Mouse (Mus musculus) A20 (cell line): ENCODE data around the gene Col4a3.

Experiments used
- DNase-seq: peaks from one replicate; pipeline ENCODE4 v3.0.0-alpha.2; 2011; ENCODE audit warnings: low read depth, low spot score

Col4a3 gene

DNA sequence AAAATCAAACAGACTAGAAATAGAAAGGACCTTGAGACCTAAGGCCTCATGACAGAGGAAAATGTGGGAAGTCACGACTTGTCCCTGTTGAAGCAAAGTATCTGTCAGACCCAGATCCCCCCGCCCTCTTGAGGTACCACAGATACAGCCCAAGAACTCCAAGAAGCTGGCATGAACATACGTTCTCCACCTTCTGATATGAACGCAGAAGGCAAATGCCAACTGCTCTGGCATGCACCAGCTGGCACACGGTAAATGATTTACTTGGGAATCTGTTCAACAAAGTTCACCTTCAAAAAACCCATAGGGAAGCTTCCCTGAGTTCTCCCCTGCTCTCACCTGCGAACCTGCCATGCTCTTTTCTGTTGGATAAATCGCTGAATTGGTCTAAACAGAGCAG is 19.1 kb downstream of the Col4a3 start:
- DNase-seq: no peak

GRCm38 (mm10) chr1:82608646-82609262 is 22.0 kb downstream of the Col4a3 start:
- DNase-seq: no peak

GRCm38 (mm10) chr1:82612061-82612660 is 25.4 kb downstream of the Col4a3 start:
- no peak for DNase-seq

GRCm38 (mm10) chr1:82618001-82618400 is 31.3 kb downstream of the Col4a3 start:
- DNase-seq: no peak

- DNase-seq: no peak
These were observed 31.9 kb downstream of the Col4a3 start for GRCm38 (mm10) chr1:82618592-82618991.

GRCm38 (mm10) chr1:82619981-82620380 is 33.3 kb downstream of the Col4a3 start:
- DNase-seq: no peak

- no peak for DNase-seq
These were observed 38.2 kb downstream of the Col4a3 start for GRCm38 (mm10) chr1:82624934-82625333.

- no peak for DNase-seq
These were observed 38.8 kb downstream of the Col4a3 start for GRCm38 (mm10) chr1:82625474-82625873.

DNA sequence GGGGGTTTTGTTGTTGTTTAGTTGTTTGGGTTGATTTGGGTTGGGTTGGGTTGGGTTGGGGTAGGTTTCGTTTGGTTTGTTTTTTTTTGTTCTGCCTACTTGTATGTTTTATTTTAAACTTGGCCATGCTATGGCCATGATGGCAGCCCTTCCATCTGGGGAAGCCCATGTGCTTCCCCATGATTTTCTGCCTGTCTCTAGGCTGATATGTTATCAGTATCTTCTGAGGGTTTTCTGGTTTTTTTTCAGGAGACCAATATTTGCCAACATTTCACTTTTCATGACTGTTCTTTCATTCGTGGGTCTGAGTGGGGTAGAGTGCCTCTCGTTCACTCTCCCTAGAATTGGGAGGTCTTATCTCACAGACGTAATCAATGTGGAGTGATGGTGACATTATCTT is 40.9 kb downstream of the Col4a3 start:
- no peak for DNase-seq

DNA sequence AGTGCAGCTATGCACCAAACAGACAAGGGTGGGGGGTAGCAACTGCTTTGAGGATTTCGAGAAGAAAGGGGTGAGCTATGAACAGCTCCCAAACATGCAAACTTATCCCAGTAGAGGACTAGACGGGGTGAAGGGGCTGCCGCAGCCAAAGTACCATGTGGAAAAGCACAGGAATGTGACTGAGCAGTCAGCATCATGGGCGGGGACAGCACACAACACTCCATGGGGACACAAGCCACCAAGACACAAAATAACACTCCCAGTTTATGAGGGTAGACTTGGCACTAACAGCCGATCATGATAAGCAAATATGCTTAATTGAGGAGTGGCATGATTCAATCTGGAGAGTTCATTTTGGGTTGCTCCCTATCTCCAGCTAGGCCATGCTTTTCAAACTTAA is 42.8 kb downstream of the Col4a3 start:
- no peak for DNase-seq

DNA sequence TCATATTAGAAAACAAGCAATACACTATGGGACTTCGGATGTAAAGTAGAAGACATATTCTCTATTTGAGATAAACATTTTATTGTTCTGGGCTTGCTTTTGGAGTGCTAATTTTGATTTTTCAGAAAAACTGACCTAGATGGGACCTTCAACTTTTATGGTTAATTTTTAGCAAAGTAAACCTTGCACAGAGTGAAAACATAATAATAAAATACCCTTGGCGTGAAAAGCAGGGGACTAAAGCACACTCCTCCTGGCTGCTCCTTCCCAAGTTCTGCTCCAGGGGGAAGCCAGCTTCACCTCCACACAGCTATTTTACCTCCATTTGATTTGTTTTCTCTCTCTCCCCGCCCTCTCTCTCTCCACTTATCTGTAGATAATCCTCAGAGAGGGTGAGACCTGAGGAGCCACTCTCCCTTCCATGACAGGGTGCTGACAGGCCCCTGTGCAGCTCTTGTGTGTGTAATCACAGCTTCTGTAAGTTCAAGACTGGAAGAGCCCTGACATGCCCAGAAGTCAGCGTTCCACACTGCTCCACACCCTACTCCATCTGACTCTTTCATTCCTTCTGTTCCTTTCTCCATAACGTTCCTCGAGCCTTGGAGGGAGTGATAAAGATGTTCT is 44.6 kb downstream of the Col4a3 start:
- DNase-seq: no peak

DNA sequence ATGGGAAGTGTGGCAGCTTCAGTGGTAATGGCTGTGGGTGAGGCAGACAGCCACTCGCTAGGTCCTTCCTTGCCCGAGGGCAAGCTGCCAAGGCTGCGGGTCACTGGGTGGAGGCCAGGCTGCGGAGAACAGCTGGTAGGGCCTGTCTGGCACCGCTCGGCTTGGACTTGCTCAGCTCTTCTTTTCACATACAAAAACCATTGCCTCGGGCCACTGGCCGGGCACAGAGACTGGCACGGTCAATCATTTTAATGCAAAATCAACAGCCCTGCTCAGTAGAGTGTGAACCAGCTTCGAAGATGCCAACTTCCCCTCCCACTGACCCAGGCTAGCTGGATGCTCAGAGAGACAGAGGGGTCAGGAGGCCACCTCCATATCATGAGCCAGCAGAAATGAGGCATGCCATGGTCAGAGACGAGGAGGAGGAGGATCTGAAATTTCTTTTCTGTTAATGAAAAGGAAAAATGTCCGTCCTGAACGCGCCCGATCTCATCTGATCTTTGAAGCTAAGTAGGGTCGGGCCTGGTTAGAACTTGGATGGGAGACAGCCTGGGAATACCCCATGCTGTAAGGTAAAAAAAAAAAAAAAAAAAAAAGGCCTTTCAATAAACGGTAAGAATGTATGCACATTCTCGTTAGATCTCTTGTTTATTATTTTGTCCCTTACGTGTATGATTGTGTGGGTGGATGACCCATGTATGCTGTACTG is 48.0 kb downstream of the Col4a3 start:
- DNase-seq: no peak

DNA sequence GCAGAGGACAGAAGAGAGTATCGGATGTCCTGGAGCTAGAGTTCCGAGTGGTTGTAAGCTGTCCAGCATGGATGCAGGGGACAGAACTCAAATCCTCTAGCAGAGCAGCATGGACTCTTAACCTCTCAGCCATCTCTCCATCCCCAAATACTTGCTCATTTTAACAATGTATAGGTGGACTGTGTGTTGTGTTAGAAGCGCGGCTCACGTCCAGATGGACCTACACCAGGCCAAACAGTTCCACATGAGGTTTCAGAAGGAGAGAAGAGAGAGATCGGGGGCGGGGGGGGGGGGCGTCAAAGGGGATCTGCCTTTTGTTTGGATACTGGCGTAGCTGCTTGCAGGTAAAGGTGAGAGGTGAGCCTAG is 48.5 kb downstream of the Col4a3 start:
- DNase-seq: no peak

DNA sequence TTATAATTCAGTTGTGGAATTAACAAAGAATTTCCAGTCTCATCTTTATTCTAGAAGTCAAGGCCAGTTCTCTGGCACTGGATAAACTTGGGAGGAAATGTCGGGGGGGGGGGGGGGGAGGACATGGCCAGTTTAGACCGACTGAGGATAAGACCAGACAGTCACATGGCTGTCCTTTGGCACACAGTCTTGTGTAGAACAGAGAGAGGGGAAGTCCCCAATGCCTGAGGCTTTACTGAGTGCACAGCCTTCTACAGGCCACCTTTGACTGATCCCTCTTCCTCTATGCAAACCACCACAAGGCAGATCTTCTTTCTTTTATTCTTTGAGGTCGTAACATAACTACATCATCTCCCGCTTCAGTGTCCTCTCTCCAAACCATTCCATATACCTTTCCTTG is 49.6 kb downstream of the Col4a3 start:
- no peak for DNase-seq

- no peak for DNase-seq
These were observed 50.7 kb downstream of the Col4a3 start for GRCm38 (mm10) chr1:82637414-82637813.

GRCm38 (mm10) chr1:82638428-82638827 is 51.7 kb downstream of the Col4a3 start:
- peak; percentile 23 for DNase-seq

GRCm38 (mm10) chr1:82641316-82641987 is 54.7 kb downstream of the Col4a3 start:
- peak; percentile 51 for DNase-seq

- DNase-seq: no peak
These were observed 61.3 kb downstream of the Col4a3 start for GRCm38 (mm10) chr1:82647989-82648388.

DNA sequence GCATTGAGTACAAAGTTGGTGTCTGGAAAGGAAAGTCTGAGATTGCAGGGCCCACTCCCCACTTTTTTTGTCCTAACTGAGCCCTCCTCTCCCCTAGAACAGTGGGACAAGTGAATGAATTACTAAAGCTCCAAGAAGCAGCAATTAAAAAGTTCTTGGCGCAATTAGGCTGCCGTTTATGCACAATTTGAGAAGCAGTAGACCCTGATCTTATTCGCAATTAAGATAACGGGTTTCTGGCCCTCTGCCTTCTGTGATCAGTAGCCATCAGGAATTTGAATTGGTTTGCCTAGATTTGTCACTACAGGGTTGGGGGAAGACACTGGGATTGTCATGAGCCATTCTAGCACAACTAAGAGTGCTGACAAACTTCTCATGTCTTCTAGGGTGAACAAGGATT is 64.1 kb downstream of the Col4a3 start:
- no peak for DNase-seq

GRCm38 (mm10) chr1:82654046-82654445 is 67.3 kb downstream of the Col4a3 start:
- DNase-seq: no peak

DNA sequence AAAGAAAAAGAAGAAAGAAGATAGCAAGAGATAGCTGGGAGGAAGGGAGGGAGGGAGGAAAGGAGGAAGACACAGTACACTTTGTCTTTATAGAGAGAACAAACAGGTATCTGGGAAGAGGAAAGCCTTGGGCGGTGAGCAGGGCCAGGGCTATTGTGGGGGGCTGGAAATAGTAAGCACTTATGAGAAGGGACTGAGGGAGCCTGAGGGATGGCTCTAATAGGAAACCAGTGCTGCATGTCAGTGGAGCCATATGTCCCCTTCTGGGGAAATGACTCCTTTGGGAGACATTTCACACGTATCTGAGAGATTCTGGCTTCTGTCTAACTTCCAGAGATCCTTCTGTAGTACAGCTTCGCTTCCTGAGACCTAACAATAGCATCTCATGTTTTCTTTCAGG is 69.7 kb downstream of the Col4a3 start:
- DNase-seq: no peak

DNA sequence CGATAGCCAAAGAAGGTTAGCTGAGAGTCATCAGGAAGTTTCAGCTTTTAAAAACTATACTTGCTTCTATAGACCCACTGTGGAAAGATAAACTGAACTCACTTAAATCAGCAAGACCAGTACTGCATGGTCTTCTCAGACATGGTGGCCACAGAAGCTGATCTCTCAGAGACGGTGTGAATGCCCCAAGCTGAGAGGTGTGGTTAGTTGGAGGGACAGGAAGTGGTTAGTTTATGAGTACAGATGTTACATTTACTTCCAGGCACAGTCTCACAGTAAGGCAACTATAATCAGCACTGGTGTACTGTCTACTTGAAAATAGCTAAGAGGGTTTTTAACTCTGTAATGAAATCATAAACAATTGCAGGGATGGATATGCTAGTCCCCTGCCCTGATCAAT is 75.5 kb downstream of the Col4a3 start:
- no peak for DNase-seq
